Mouse (Mus musculus) E14TG2a.4 (cell line): ENCODE results near the gene Nim1k.

Experiments used
- CTCF ChIP-seq: conservative IDR thresholded peaks from 2 replicates; pipeline ENCODE4 v1.5.1; 2014; ENCODE audit warnings: low read length
- NANOG ChIP-seq: IDR thresholded peaks from 2 replicates; pipeline ENCODE4 v1.6.1; 2014; ENCODE audit warnings: borderline replicate concordance, low read length, mixed read lengths
- POU5F1 ChIP-seq: IDR thresholded peaks from 2 replicates; pipeline ENCODE4 v1.6.1; 2014; ENCODE audit warnings: low read length, borderline replicate concordance

DNA sequence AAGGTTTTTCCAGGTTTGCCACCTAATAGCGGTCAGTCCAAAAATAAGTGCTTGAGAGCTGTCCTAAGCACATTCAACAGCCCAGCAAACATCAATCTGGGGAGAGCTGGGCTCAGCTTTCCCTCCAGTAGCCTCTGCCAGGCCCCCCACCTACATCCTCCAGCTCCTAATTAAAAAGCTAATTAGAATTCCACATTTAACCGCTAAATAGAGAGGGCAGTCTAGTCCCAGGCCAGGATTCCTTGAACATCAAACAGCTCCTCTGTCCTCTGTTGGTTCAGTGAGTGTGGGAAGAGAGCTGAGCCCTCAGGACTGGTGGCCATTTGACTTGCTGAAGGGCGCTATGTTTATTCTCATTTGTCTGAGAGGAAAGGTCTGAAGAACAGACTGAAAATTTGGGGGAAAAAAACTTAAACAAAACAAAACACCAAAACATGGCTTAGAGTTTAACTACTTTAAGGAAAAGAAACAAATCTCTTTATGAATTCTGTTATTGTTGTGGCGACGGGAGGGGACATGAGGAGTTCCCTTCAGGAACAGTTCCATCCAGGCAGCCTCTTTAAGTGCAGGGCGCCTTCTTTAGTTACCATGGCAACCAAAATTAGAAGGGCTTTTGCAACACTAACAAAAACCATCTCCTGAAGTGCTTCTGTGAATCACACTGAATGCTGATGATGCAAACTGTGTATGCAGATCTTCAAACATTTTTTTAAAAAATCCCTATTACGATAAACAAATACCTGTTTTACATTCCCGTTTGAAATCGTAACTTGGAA, 1.6 kb downstream of the Nim1k start:
- TF ChIP-seq CTCF (no peak), POU5F1 (no peak), NANOG (no peak)
